Mouse (Mus musculus) limb, embryonic 11.5 days (tissue): ENCODE data around the gene Meox1. TPM values are rescaled to one million over a fixed set of nuclear protein-coding genes. Genes with fewer than 3 reads are reported as not detected.

Experiments
- ATAC-seq: fragments of 200-750 bp; cut with Nextera tagmentation; 2 replicates; pipeline ENCODE4 v1.8.0; 2017; ENCODE audit warnings: low read depth; ENCODE audit not compliant: insufficient number of reproducible peaks, low FRiP score, low TSS enrichment
- DNase-seq: peaks from one replicate; pipeline ENCODE4 v3.0.0-alpha.2; 2015; ENCODE audit warnings: low spot score
- H3K27ac ChIP-seq: fragments of 300-500 bp; sonication (generic); replicated peaks from 2 replicates; pipeline ENCODE4 v1.5.1; 2014; ENCODE audit warnings: low read depth, mild to moderate bottlenecking, low read length
- H3K27me3 ChIP-seq: fragments of 300-500 bp; sonication (generic); 2 replicates; pipeline ENCODE4 v1.6.1; 2014; ENCODE audit warnings: mild to moderate bottlenecking, low read length, mixed read lengths; ENCODE audit not compliant: control insufficient read depth, insufficient read depth
- H3K36me3 ChIP-seq: fragments of 300-500 bp; sonication (generic); 2 replicates; pipeline ENCODE4 v1.6.1; 2014; ENCODE audit warnings: mild to moderate bottlenecking, low read length, moderate library complexity, mixed read lengths; ENCODE audit not compliant: control insufficient read depth, insufficient read depth
- H3K4me1 ChIP-seq: fragments of 300-500 bp; sonication (generic); 2 replicates; pipeline ENCODE4 v1.6.1; 2014; ENCODE audit warnings: low read length, mixed read lengths; ENCODE audit not compliant: control insufficient read depth, insufficient read depth
- H3K4me2 ChIP-seq: fragments of 300-500 bp; sonication (generic); 2 replicates; pipeline ENCODE4 v1.6.1; 2014; ENCODE audit warnings: low read depth, mild to moderate bottlenecking, moderate library complexity; ENCODE audit not compliant: severe bottlenecking
- H3K4me3 ChIP-seq: fragments of 300-500 bp; sonication (generic); 2 replicates; pipeline ENCODE4 v1.5.1; 2014; ENCODE audit warnings: low read depth, low read length
- H3K9ac ChIP-seq: fragments of 300-500 bp; sonication (generic); 2 replicates; pipeline ENCODE4 v1.6.1; 2014; ENCODE audit warnings: mild to moderate bottlenecking, low read length
- H3K9me3 ChIP-seq: fragments of 300-500 bp; sonication (generic); 2 replicates; pipeline ENCODE4 v1.6.1; 2016; ENCODE audit warnings: low read length; ENCODE audit not compliant: control insufficient read depth
- WGBS: fragments of 180-500 bp; shearing (Covaris S2); extraction: QIAGEN DNeasy Blood & Tissue Kit; methylation state at CpG from one replicate; pipeline ENCODE4 v1.1.7; 2014; 5-methylcytosine and 5-hydroxymethylcytosine counted together
- polyA plus RNA-seq: library from polyadenylated mRNA; unstranded; fragments of >200 nt; fragmentation: Nextera tagmentation; extraction: Ambion mirVana; gene quantifications from 2 replicates; pipeline ENCODE4 v1.2.1, GENCODE M21; 2014

Gene Meox1
- polyA plus RNA-seq, 1 experiment from 2014 or later: 10.7 TPM

GRCm38 (mm10) chr11:101867513-101868052, 26.6 kb downstream of the Meox1 start:
- Histone ChIP-seq H3K9ac (no peak overlapping the region), H3K36me3 (no peaks in the 10 kb centered on the region), H3K4me2 (no peak overlapping the region), H3K27ac (0 out of 2 replicates have a peak overlapping the region, but pooled peaks have one; percentile 12), H3K27me3 (no peaks in the 10 kb centered on the region), H3K9me3 (no peaks in the 10 kb centered on the region), H3K4me3 (no peak overlapping the region), H3K4me1 (0 out of 2 replicates have a peak, but pooled peaks cover 5% of the 10 kb centered on the region)
- DNase-seq (no peak), ATAC-seq (no peak)
- WGBS: 38% methylated on average over 12 of the region's 12 CpGs

- no peaks in the 10 kb centered on the region for H3K9me3 ChIP-seq
- no peaks in the 10 kb centered on the region for H3K36me3 ChIP-seq
- no peaks in the 10 kb centered on the region for H3K27me3 ChIP-seq
- WGBS: 25% methylated on average over 3 of the region's 5 CpGs
- no peak overlapping the region for H3K27ac ChIP-seq
- no peak overlapping the region for H3K4me3 ChIP-seq
- no peak overlapping the region for H3K4me2 ChIP-seq
- H3K4me1 ChIP-seq: 0 out of 2 replicates have a peak, but pooled peaks cover 2% of the 10 kb centered on the region
- H3K9ac ChIP-seq: no peak overlapping the region
- ATAC-seq (no peak), DNase-seq (no peak)
These were observed 35.4 kb downstream of the Meox1 start for GRCm38 (mm10) chr11:101858742-101859141.

- 70% methylated on average over 9 of the region's 9 CpGs for WGBS
- no peak for ATAC-seq
- no peak overlapping the region for H3K9ac ChIP-seq
These were observed 38.0 kb downstream of the Meox1 start for GRCm38 (mm10) chr11:101855950-101856712.

GRCm38 (mm10) chr11:101851042-101851441, 43.1 kb downstream of the Meox1 start:
- no peaks in the 10 kb centered on the region for H3K9me3 ChIP-seq
- DNase-seq (no peak), ATAC-seq (no peak)
- H3K4me3 ChIP-seq: no peak overlapping the region
- no peak overlapping the region for H3K27ac ChIP-seq
- no peaks in the 10 kb centered on the region for H3K36me3 ChIP-seq
- 81% methylated on average over 7 of the region's 7 CpGs for WGBS
- no peak overlapping the region for H3K9ac ChIP-seq
- 0 out of 2 replicates have a peak, but pooled peaks cover 1% of the 10 kb centered on the region for H3K4me1 ChIP-seq
- no peaks in the 10 kb centered on the region for H3K27me3 ChIP-seq
- no peak overlapping the region for H3K4me2 ChIP-seq

More at GRCm38 (mm10) chr11:101855950-101856712, 38.0 kb downstream of the Meox1 start:
- DNase-seq: no peak
- Histone ChIP-seq H3K4me1 (0 out of 2 replicates have a peak, but pooled peaks cover 2% of the 10 kb centered on the region), H3K4me2 (no peak overlapping the region), H3K9me3 (no peaks in the 10 kb centered on the region), H3K36me3 (no peaks in the 10 kb centered on the region), H3K27me3 (no peaks in the 10 kb centered on the region), H3K4me3 (no peak overlapping the region), H3K27ac (no peak overlapping the region)

GRCm38 (mm10) chr11:101849286-101849685, 44.9 kb downstream of the Meox1 start:
- ATAC-seq: no peak
- no peaks in the 10 kb centered on the region for H3K36me3 ChIP-seq
- 82% methylated on average over 4 of the region's 4 CpGs for WGBS

GRCm38 (mm10) chr11:101847509-101847908, 46.7 kb downstream of the Meox1 start:
- WGBS: 89% methylated on average over 5 of the region's 5 CpGs
- DNase-seq: no peak
- no peak for ATAC-seq
- H3K4me3 ChIP-seq: no peak overlapping the region
- H3K4me1 ChIP-seq: no peaks in the 10 kb centered on the region
- H3K9ac ChIP-seq: no peak overlapping the region
- no peaks in the 10 kb centered on the region for H3K36me3 ChIP-seq
- no peaks in the 10 kb centered on the region for H3K9me3 ChIP-seq
- H3K4me2 ChIP-seq: no peak overlapping the region
- H3K27me3 ChIP-seq: no peaks in the 10 kb centered on the region
- H3K27ac ChIP-seq: no peak overlapping the region

More at GRCm38 (mm10) chr11:101849286-101849685, 44.9 kb downstream of the Meox1 start:
- no peaks in the 10 kb centered on the region for H3K9me3 ChIP-seq
- no peak overlapping the region for H3K4me3 ChIP-seq
- no peak for DNase-seq
- no peak overlapping the region for H3K4me2 ChIP-seq
- no peaks in the 10 kb centered on the region for H3K4me1 ChIP-seq
- no peak overlapping the region for H3K9ac ChIP-seq
- H3K27ac ChIP-seq: no peak overlapping the region
- no peaks in the 10 kb centered on the region for H3K27me3 ChIP-seq

- no peaks in the 10 kb centered on the region for H3K4me1 ChIP-seq
- no peaks in the 10 kb centered on the region for H3K27me3 ChIP-seq
- no peak overlapping the region for H3K4me3 ChIP-seq
- DNase-seq (no peak), ATAC-seq (no peak)
- no peak overlapping the region for H3K27ac ChIP-seq
- WGBS: 84% methylated on average over 3 of the region's 3 CpGs
- H3K9me3 ChIP-seq: no peaks in the 10 kb centered on the region
- no peaks in the 10 kb centered on the region for H3K36me3 ChIP-seq
- H3K9ac ChIP-seq: no peak overlapping the region
- H3K4me2 ChIP-seq: no peak overlapping the region
These were observed 51.4 kb downstream of the Meox1 start for GRCm38 (mm10) chr11:101842773-101843163.

- WGBS: 89% methylated on average over 15 of the region's 15 CpGs
- no peak for ATAC-seq
- H3K36me3 ChIP-seq: no peaks in the 10 kb centered on the region
- no peak for DNase-seq
- H3K4me3 ChIP-seq: no peak overlapping the region
- no peaks in the 10 kb centered on the region for H3K9me3 ChIP-seq
- no peak overlapping the region for H3K9ac ChIP-seq
- no peak overlapping the region for H3K27ac ChIP-seq
- no peaks in the 10 kb centered on the region for H3K27me3 ChIP-seq
- H3K4me2 ChIP-seq: no peak overlapping the region
- no peaks in the 10 kb centered on the region for H3K4me1 ChIP-seq
These were observed 52.0 kb downstream of the Meox1 start for GRCm38 (mm10) chr11:101841998-101842772.
